Mouse (Mus musculus): ENCODE data around the gene Irak2. TPM values are rescaled to one million over a fixed set of nuclear protein-coding genes. Genes with fewer than 3 reads are reported as not detected.
"Not testable (repeated sequence)": the region's sequence is repeated elsewhere in the genome, so short reads cannot be mapped to it uniquely, and the experiment has no call there.

The Irak2 gene
- polyA plus RNA-seq, 1 experiment from 2014 or later = 5.3 TPM

DNA sequence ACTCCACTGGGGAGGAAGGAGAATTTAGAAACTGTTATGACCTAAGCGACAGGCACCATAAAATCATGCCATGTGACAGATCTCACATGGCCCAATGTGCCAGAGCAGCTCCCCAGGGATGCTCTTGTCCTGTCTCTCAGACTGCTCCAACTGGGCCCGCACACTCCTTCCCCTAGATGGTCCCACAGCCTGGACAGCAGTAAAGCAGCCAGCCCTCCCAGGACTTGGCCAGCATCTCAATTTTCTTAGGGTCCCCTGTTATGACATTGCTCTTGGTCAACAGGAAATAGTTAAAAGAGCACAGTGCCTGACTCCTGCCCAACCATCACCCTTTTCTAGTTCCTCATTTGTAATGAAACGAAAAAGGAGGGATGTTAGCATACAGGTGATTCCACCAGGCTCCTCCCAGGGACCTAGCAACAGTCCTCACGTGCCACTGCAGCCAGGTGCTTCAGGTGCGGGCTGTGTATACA, 54.4 kb downstream of the Irak2 start:
- 80% methylated on average over 5 of the region's 5 CpGs for WGBS
- H3K27ac ChIP-seq = no peak overlapping the region
- H3K27me3 ChIP-seq = no peaks in the 10 kb centered on the region

GRCm38 (mm10) chr6:113693377-113693776, 55.1 kb downstream of the Irak2 start:
- no peak for ATAC-seq (replicated peaks; ENCODE audit: low FRiP score)
- Histone ChIP-seq H3K27me3 (no peaks in the 10 kb centered on the region), H3K36me3 (0 out of 2 replicates have a peak, but pooled peaks cover 3% of the 10 kb centered on the region), H3K4me2 (no peak overlapping the region), H3K4me1 (peaks cover 39% of the 10 kb centered on the region), H3K4me3 (replicated peaks) (no peak overlapping the region), H3K9me3 (replicated peaks) (no peaks in the 10 kb centered on the region), H3K27ac (no peak overlapping the region), H3K9ac (no peak overlapping the region)
- 93% methylated on average over 5 of the region's 5 CpGs for WGBS

More for the DNA sequence above, 54.4 kb downstream of the Irak2 start:
- Histone ChIP-seq H3K9ac (no peak overlapping the region), H3K36me3 (0 out of 2 replicates have a peak, but pooled peaks cover 3% of the 10 kb centered on the region), H3K4me2 (no peak overlapping the region), H3K9me3 (replicated peaks) (no peaks in the 10 kb centered on the region), H3K4me1 (peaks cover 33% of the 10 kb centered on the region), H3K4me3 (replicated peaks) (no peak overlapping the region)
- ATAC-seq (replicated peaks; ENCODE audit: low FRiP score) = no peak

GRCm38 (mm10) chr6:113695203-113695602, 56.9 kb downstream of the Irak2 start:
- peaks cover 48% of the 10 kb centered on the region for H3K4me1 ChIP-seq
- no peak overlapping the region for H3K4me2 ChIP-seq
- H3K36me3 ChIP-seq = peaks cover 10% of the 10 kb centered on the region
- no peaks in the 10 kb centered on the region for H3K9me3 ChIP-seq (replicated peaks)
- H3K27ac ChIP-seq = no peak overlapping the region
- no peaks in the 10 kb centered on the region for H3K27me3 ChIP-seq
- WGBS = 71% methylated on average over 1 of the region's 1 CpGs
- H3K4me3 ChIP-seq (replicated peaks) = no peak overlapping the region
- no peak for ATAC-seq (replicated peaks; ENCODE audit: low FRiP score)
- H3K9ac ChIP-seq = no peak overlapping the region

DNA sequence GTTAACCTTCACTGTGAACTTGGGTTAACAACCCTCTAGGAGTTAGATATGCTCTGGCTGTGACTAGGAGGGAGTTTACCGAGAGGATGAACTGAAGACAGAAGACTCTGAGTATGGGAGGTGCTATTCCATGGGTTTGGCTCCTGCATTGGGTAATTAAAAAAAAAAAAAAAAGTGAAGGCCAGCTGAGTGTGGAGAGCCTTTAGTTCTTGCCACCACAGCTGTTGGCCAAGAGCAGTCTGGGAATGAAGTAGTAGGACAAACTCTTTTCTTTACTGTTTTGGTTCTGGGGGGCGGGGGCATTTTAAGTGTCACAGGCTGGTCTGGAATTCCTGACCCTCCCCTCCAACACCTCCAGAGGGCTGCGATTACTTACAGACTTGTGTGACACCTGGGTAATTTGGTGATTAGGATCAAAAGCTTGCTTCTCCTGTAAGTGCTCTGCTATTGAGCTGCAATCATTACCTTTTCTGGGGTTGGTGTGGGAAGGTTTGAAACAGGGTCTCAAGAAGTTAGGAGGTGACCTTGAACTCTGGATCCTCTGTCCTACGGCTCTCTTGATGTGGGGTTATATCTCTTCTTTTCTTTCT, 57.6 kb downstream of the Irak2 start:
- no peaks in the 10 kb centered on the region for H3K9me3 ChIP-seq (replicated peaks)
- peak overlapping the region; percentile 98 for H3K4me2 ChIP-seq
- H3K4me3 ChIP-seq (replicated peaks) = peak overlapping the region; percentile 89
- H3K36me3 ChIP-seq = peaks cover 15% of the 10 kb centered on the region
- peak overlapping the region; percentile 87 for H3K27ac ChIP-seq
- 40% methylated on average over 4 of the region's 4 CpGs for WGBS
- H3K4me1 ChIP-seq = peaks cover 47% of the 10 kb centered on the region
- no peak overlapping the region for H3K9ac ChIP-seq
- no peak for ATAC-seq (replicated peaks; ENCODE audit: low FRiP score)
- H3K27me3 ChIP-seq = no peaks in the 10 kb centered on the region

- Histone ChIP-seq H3K27ac (peak within 1 kb of the TSS; percentile 93), H3K4me2 (peak within 1 kb of the TSS; percentile 98), H3K27me3 (no peaks in the 10 kb centered on the region), H3K36me3 (peaks cover 22% of the 10 kb centered on the region), H3K9ac (peak within 1 kb of the TSS; percentile 87), H3K4me3 (replicated peaks) (peak within 1 kb of the TSS; percentile 89), H3K4me1 (peaks cover 46% of the 10 kb centered on the region), H3K9me3 (replicated peaks) (no peaks in the 10 kb centered on the region)
- ATAC-seq (replicated peaks; ENCODE audit: low FRiP score) = peak; percentile 99
- under 1% methylated on average over 58 of the region's 58 CpGs for WGBS
Measured at GRCm38 (mm10) chr6:113696582-113697221, 58.4 kb downstream of the Irak2 start, which contains the start of gene Tatdn2. TSS of gene Tatdn2 (plus strand) at chr6:113697050.

DNA sequence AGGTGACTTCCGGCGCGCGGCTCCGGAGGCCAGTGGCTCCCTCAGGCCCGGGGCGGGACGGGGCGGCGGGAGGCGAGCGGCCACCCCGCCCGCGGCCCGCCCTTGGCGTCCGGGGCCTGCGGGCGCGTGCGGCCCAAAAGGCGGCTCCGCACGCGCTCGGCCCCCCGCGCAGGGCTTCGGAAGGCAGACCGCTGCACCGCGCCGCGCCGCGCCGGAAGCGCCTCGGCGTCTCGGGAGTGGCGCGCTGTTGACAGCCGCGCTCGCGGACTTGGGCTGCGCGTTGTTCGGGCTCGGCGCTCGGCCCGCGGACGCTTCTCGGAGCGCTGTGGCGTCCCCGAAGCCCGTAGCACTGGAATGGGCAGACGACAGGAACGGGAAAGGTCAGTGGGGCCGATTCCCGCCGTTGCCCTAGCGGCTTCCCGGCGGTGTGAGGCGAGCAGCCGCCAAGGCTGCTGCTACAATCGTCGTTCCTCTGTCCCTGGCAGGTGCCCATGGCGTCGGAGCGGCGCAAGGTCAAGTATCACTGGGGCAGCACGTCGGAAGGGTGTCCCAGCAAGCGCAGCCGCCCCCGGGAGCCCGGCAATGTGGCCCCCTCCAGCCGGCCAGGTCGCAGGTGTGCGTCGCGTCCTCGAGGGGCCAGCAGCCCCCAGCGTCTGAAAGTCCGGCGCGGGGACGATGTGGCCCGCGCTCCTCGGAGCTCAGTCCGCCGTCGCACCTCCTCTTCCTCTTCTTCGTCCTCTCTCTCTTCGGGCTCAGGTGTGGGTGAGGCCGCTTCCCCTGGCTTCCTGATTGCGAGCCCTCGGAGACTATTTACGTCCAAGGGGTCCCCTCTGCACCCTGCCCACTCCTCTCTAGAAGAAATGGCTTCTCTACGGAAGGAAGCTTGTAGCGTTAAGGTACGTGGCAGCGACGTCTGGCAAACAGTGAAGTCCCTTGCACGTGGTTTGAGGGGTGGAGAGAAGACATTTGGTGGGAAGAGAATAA, 59.2 kb downstream of the Irak2 start:
- Histone ChIP-seq H3K27me3 (no peaks in the 10 kb centered on the region), H3K36me3 (peaks cover 30% of the 10 kb centered on the region), H3K4me1 (peaks cover 46% of the 10 kb centered on the region), H3K9ac (peak overlapping the region; percentile 87), H3K27ac (peak overlapping the region; percentile 93), H3K4me3 (replicated peaks) (peak overlapping the region; percentile 89), H3K4me2 (peak overlapping the region; percentile 98), H3K9me3 (replicated peaks) (no peaks in the 10 kb centered on the region)
- under 1% methylated on average over 93 of the region's 113 CpGs for WGBS
- ATAC-seq (replicated peaks; ENCODE audit: low FRiP score) = peak; percentile 80; the same call in 1 of the 2 replicates

- no peak for ATAC-seq (replicated peaks; ENCODE audit: low FRiP score)
- no peak overlapping the region for H3K4me2 ChIP-seq
- no peak overlapping the region for H3K27ac ChIP-seq
- H3K9me3 ChIP-seq (replicated peaks) = no peaks in the 10 kb centered on the region
- no peaks in the 10 kb centered on the region for H3K4me1 ChIP-seq
- H3K36me3 ChIP-seq = peaks cover 99% of the 10 kb centered on the region
- H3K9ac ChIP-seq = no peak overlapping the region
- H3K4me3 ChIP-seq (replicated peaks) = no peak overlapping the region
- H3K27me3 ChIP-seq = no peaks in the 10 kb centered on the region
- 89% methylated on average over 3 of the region's 3 CpGs for WGBS
Measured at GRCm38 (mm10) chr6:113712718-113713117, 74.5 kb downstream of the Irak2 start.

DNA sequence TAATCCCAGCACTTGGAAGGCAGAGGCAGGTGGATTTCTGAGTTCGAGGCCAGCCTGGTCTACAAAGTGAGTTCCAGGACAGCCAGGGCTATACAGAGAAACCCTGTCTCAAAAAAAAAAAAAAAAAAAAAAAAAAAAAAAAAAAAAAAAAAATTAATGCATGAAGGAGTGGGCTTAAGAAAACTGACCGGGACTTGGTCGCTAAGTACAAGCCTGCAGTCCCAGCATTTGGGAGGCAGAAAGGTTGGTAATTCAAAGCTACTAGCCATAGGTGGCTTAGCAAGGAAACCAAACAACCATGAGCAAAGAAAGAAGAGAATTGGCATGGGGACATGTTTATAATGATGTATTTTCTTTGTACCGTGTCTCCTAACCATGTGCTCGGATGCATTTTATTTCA, 75.1 kb downstream of the Irak2 start:
- H3K4me3 ChIP-seq (replicated peaks); H3K4me2 ChIP-seq; H3K27ac ChIP-seq; H3K9me3 ChIP-seq (replicated peaks); H3K4me1 ChIP-seq; ATAC-seq (replicated peaks; ENCODE audit: low FRiP score); H3K9ac ChIP-seq; H3K27me3 ChIP-seq: not testable (repeated sequence)
- 90% methylated on average over 5 of the region's 5 CpGs for WGBS
- peaks cover 96% of the 10 kb centered on the region for H3K36me3 ChIP-seq

DNA sequence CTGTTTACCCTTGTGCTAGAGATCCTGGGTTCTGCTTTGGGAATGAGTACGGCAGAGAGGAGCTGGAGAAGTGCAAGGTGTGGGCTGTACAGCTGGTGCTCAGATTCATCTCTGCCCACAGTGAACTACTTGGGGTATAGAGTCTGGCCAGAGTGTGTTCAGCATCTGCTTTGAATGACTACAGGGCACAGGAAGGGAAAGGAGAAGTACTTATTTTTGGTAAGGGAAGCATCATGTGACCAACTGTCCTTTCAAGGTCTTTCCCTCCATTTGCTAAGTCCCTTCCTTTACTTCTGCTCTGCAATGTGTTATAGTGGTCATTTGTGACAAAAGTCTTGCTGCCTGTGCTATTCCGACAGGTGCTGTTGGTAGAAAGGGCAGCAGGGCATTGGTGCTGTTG, 76.0 kb downstream of the Irak2 start:
- Histone ChIP-seq H3K4me1 (no peaks in the 10 kb centered on the region), H3K4me3 (replicated peaks) (no peak overlapping the region), H3K27me3 (no peaks in the 10 kb centered on the region), H3K9ac (no peak overlapping the region), H3K36me3 (peaks cover 96% of the 10 kb centered on the region), H3K4me2 (no peak overlapping the region), H3K27ac (no peak overlapping the region), H3K9me3 (replicated peaks) (no peaks in the 10 kb centered on the region)
- no peak for ATAC-seq (replicated peaks; ENCODE audit: low FRiP score)
- 93% methylated on average over 2 of the region's 2 CpGs for WGBS

GRCm38 (mm10) chr6:113714797-113715196, 76.5 kb downstream of the Irak2 start:
- ATAC-seq (replicated peaks; ENCODE audit: low FRiP score) = no peak
- peaks cover 96% of the 10 kb centered on the region for H3K36me3 ChIP-seq

DNA sequence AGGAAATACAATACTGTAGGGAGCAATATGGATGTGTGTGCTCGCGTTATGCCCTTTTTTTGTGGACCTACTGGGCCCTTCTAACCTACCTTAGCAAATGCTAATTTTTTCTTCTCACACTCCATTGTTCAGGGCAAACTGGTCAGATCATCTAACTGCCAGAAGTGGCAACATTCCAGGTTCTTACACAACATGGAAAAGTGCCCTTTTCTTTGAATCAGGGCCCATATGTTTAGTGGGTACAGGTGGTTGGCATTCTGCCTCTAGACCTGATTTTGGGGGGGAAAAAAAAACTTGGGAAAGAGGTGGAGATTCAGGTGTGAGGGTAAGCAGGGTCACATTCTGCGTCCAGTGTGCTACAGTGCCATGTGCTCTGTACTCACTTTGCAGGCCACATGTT, 79.3 kb downstream of the Irak2 start:
- no peak overlapping the region for H3K4me3 ChIP-seq (replicated peaks)
- no peaks in the 10 kb centered on the region for H3K4me1 ChIP-seq
- H3K4me2 ChIP-seq = no peak overlapping the region
- H3K9me3 ChIP-seq (replicated peaks) = no peaks in the 10 kb centered on the region
- H3K27me3 ChIP-seq = no peaks in the 10 kb centered on the region
- no peak overlapping the region for H3K27ac ChIP-seq
- peaks cover 95% of the 10 kb centered on the region for H3K36me3 ChIP-seq
- no peak overlapping the region for H3K9ac ChIP-seq
- WGBS = 93% methylated on average over 3 of the region's 3 CpGs
- ATAC-seq (replicated peaks; ENCODE audit: low FRiP score) = no peak

More at GRCm38 (mm10) chr6:113714797-113715196, 76.5 kb downstream of the Irak2 start:
- Histone ChIP-seq H3K4me1 (no peaks in the 10 kb centered on the region), H3K27me3 (no peaks in the 10 kb centered on the region), H3K27ac (no peak overlapping the region), H3K9ac (no peak overlapping the region), H3K9me3 (replicated peaks) (no peaks in the 10 kb centered on the region), H3K4me2 (no peak overlapping the region), H3K4me3 (replicated peaks) (no peak overlapping the region)
- WGBS = 46% methylated on average over 1 of the region's 1 CpGs

DNA sequence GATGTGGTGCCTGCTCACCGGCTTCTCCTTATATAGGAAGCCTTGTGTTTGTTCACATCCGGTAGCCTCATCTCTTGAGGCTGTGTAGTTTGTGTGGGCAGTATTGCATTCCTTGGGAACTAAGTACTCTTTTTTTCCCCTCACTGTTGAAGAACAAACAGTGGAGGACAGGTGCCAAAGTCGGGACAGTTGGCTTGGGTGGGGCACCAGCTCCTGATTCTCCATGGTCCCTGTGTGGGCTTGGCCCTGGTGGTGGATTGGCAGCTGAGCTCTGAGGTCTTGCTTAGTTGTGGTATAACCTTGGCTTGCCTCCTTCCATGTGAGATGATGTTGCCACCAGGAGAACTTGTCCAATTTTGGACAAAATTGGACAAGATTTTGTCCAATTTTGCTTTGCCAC, 81.6 kb downstream of the Irak2 start, which contains the start of gene Ghrl:
Gene Ghrl, minus strand, starts transcription at position 3 of the 400 bp plus-strand sequence.
- H3K9me3 ChIP-seq (replicated peaks) = no peaks in the 10 kb centered on the region
- H3K4me1 ChIP-seq = no peaks in the 10 kb centered on the region
- no peak within 1 kb of the TSS for H3K9ac ChIP-seq
- H3K27me3 ChIP-seq = no peaks in the 10 kb centered on the region
- H3K4me3 ChIP-seq (replicated peaks) = no peak within 1 kb of the TSS
- H3K36me3 ChIP-seq = peaks cover 94% of the 10 kb centered on the region
- ATAC-seq (replicated peaks; ENCODE audit: low FRiP score) = no peak
- H3K27ac ChIP-seq = no peak within 1 kb of the TSS
- WGBS = 85% methylated on average over 3 of the region's 3 CpGs
- H3K4me2 ChIP-seq = no peak within 1 kb of the TSS
